Mouse (Mus musculus) forelimb bud, embryonic 11.5 days (tissue): Measurements from ENCODE around the gene Gramd1b.

Source experiments
- DNase-seq: peaks from one replicate; pipeline ENCODE4 v3.0.0-alpha.2; 2012; ENCODE audit warnings: low read depth, low spot score

Gramd1b gene

DNA sequence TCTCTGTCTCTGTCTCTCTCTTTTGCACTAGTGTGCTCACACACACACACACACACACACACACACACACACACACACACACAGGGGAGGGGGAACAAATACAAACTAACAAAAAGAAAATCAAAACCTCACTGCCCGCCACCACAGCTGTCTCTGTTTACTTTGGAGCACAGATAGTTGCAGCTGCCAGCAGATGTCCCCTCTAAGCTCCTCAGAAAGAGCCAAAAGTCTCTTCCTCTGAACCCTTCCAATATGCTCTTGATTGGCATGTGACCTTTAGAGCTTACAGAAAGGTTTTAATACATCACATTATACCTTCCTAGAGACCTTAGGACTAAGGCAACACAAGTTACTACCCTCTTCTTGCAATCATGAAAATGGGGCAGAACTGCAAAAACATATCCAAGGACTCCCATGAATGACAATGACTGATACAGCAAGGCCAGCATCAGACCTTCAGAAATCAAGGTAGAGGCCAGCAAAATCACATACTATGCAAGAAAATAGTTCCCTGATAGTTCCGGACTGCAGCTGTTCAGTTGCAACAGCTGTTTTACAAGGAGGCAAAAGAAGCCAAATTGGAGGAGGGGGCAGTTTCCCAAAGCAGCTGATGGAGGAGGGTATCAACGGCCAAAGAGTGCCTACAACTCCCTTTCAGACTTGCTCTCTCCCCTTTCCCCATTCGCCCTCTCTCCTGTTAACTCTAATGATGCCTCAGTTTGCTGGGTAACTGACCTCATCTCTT is 72.5 kb downstream of the Gramd1b start:
- no peak for DNase-seq

DNA sequence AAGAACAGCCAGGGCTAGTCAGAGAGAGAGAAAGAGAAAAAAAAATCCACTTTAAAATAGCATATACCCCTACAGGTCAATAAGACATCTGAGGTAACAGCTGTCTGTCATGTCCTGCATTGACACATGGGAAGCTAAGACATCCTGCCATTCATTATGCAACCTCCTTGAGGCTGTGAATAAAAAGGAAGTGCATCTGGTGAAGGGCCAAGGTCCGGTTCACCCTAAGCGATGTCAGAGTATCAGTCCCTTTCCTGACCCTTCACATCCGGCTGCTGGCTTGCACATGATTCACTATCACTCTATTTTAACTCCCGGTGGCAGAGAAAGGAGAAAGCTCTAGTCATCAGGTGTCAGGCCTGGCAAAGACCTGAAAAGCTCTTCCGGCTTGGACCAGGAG is 73.7 kb downstream of the Gramd1b start:
- no peak for DNase-seq

DNA sequence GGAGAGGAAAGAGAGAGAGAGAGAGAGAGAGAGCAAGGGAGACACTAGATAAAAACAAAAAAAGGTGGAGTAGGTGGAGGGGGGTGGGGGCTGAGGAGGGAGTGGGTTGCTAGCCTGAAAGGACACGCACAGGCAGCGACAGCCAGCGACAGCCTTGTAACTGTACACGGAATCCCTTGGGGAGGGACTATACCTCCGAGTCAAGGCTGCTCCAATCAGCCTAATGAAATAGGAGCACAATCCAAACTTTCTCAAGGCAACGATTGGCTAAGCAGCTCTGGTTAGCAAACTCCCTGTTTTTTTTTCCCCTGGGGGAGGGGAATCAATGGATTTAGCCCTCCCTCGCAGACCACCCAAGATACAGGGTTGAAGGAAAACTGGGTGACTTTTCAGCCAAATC is 75.0 kb downstream of the Gramd1b start:
- DNase-seq: peak; percentile 83

DNA sequence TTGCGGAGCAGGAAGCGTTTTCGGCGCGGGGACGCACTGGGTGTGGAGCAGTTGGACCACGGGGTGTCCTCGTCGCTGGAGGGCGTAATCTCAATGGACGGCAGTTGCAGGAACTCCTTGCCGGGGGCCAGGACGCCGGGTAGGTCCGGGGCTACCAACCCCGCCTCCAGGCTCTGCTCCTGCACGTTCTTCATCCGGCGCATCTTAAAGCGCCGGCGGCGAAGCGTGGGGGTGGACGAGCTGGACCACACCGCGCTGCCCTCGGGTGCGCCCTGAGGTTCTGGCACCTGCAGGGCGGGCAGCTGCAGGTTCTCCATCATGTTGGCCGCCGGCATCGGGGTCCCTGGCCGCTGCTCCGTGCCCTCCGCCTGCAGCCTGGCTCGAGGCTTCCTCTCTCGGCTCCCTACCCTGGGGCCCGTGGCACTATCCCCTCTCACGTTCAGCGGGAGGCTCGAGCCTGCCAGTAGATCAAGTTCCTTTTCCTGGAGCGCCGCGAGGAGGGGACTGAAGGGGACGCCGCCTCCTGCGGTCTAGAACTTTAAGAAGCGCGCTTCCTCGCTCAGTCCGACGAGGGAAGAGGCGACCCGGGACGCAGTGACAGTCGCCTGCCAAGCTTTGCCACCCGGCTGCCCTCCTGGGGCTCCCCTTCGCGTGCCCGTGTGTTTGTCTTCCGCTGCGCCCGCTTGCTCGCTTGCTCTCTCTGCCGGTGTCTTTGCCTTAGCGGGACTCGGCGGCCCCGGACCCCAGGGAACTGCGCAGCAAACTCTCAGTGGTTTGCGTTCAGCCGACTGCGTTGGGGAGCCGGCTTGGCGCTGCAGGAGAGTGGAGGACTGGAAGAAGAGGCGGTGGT is 75.6 kb downstream of the Gramd1b start:
- no peak for DNase-seq

DNA sequence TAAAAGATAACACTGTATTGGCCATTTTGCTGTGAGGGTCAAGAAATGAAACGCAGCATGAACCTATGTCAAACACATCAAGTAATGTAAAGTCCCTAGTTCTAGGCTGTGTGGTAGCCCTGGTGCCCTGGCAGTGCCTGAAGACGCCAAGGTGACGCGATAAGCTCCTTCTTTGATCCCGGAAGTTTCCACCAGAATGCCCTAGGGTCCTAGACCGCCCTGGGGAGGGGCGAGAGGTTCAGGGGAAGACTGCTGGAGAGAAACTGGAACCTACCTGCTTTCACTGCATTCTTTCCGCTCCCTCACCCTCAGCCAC is 76.2 kb downstream of the Gramd1b start:
- no peak for DNase-seq

DNA sequence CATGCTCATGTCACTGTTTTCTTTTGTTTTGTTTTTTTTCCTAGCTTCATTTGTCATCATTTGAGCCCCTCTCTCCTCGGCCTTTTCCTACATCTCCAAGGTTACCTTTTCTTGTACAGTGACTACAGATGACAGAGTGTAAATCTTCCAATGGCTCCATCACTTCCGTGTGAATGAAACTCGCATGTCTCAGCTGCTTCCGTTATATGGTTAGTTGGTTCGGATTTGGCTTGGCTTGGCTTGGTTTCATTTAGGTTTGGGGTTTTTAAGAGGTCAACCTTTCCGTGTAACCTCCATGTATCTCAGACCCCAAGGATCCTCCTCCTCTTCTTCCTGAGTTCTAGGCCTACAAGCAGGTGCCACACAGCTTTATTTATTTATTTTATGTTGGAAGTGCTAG is 77.3 kb downstream of the Gramd1b start:
- no peak for DNase-seq

DNA sequence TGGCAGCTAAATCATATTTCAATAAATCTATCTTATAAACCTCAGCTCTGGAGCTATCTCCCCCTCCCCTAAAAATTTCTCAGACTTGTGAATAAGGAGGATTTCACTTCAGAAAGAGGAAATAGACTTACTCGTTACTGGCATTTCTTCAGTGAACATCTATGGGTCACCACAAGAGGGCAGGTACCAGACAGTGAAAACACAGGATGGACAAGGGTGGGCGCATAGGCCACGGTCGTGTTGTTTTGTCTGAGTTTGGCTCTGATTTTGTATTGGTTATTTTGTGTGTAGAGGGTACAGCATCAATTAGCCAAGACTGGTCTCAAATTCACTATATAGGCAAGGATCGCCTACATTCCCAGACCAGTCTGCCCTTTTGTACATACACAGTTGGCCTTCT is 79.0 kb downstream of the Gramd1b start:
- DNase-seq: no peak

DNA sequence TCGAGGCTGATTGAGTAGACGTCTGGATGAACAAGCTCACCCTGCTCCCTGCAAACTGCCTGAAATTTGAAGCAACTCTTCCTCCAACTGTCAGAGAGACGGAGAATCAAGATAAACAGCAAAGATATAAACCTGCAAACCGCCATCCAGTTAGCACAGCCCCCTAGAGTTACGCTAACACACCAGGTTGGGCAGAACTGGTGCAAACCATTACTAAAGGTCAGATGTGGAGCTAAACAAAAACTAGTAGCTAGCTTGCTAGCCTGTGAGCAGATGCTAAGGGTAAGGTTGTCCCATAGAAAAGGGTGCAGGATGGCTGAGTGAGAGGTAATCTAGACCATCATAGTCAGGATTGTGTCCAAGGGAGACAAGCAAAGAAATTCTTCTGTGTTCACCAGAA is 80.4 kb downstream of the Gramd1b start:
- no peak for DNase-seq

DNA sequence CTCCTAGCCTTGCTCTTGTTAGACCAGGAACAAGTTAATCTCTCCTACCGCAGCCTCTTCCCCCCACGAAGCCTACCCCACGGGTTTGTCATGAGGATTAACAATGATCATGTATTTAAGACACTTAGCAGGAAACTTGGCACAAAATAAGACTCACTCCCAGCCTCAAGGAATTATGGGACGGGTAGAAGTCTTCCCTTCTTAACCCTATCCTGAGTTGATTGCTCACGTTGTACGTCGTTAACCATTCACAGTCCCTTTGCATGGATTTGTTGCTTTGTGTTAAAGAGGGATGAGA is 80.8 kb downstream of the Gramd1b start:
- no peak for DNase-seq

DNA sequence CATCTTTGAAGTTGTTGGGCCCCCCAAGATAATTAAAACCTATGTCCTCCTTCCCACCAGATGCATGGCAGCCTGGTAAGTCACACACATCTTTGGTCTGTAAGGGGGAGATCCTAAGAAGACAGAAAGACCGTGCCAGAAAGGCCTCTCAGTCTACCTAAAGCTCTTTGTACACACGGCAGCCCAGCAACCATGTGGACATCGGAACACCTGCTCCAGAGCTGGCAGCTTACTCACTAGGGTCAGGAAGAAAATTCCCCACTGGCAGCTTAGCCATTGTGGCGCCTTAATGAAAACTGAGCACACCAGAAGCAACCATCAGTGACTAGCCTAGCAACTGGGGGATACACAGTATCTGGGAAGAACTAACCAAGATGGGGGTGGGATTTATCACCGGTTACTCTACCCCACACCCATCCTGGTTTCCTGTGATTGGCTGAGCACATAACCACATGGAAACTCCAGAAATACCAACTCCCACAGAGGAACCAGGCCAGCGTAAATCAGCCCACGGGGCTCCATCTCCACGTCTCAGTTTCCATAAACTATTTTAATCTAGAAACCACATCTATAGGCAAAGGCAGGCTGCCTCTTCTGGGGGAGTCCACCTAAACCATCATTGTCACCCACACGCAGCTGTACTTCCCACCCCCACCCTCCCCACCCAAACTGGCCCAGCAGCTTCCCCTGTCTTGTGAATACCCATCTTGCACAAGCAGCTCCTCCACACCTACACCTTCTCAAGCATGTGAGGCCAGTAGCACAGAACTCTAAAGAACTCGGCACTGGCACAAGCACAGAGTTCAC is 81.4 kb downstream of the Gramd1b start:
- no peak for DNase-seq

DNA sequence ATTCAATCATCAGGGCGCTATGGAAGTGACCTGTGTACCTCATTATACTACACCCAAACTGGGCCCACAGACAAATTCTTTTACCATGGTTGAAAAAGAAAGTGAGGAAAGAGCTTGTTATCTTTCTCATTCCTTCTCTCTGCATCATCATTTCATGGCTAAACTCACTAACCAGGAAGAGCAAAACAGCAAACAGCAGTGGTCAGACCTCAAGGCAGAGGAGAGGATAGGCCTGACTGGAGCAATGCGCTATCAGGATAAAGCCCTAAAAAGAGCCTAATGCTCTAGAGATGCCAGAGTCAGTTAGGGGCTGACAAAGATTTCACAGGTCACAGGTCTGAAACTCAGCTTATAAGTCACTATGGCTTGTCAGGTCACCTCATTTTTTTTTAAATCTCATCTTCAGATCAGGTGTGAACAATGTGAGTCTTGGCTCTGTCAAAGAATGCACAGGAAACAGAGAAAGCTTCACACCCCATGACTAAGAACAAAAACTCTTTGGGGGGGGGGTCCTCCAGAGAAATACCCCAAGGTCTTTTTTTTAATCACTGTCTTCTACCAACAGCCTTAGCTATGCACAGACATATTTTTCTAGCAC is 82.4 kb downstream of the Gramd1b start:
- DNase-seq: no peak

DNA sequence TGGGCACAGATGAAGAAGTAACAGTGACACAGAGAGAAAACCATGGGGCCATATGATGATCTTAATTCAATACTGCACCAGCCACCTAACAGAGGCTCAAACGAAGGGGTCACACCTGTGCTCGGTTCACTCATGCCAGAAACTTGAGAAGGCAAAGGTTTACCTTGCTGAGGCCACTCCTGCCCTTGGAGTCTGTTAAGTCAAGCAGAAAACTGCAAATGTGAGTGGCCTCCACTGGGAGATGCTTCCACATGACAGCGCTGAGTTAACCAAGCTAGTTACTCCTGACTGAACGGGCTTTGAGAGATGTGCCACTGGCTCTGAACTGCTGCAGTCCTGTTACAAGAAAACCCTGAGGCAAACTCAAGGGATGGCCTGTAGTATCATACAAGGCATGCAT is 83.9 kb downstream of the Gramd1b start:
- DNase-seq: no peak

DNA sequence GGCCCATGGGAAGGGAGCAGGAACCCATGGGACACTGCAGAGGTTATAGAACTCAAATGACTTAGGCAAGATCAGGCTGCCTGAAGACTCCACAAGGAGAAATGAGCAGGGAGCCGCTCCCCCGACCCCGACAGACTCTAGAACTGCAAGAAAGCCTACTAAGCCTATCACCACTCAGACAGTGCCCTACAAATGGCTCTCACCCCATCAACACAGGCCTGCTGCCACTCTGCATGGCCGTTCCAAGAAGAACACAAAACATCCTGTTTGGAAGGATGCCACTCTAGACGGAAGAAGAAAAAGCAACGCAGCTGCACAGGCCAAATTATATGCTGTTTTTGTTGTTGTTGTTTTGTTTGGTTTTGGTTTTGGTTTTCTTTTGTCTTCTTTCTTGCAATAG is 86.2 kb downstream of the Gramd1b start:
- no peak for DNase-seq

DNA sequence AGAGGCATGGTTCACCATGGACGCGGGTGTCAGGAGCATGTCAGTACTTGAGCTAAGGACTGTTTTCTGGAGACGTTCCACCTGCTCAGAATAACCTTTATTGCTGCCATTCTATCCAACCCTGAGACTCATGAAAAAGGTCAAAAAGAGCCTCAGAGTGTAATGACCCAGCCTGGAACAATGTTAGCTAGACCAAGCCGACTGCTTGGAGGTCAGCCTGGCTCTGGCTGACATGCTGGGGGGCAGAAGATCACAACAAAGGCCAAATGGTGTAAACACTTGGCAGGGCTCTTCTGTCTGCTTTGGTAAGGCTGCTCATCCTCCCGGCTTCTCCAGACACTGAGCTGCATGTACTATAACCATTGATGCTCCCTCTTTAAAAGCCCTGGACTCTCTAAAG is 88.4 kb downstream of the Gramd1b start:
- DNase-seq: no peak

DNA sequence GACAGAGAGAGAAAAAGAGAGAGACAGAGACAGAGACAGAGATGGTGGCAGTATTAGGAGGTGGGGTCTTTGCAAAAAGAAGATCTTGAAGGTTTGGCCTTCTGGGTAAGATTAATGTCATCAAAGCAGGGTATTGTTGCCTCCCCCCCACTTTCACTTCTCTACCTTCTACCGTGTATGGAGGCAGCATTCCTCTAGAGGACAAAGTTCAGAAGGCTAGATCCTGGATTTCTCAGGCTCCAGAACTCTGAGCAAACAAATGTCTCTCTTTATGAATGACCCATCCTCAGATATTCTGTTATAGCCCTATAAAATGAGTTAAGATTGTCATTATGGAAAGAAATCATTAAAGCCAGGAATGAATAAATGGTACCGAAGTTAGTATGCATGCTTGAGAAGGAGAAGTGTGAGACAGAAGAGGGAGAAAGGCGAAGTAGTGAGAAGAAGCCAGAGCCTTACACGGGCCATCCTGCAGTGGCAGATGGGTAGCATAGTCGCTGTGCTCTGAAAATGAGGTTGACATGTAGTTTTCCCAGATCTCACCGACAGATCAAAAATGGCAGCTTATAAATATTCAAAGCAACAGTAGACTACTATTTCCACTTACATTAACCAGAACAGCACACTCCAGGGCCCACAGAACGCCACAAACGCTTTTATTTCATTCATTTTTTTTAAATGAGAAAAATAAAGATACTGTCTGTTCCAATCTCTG is 91.1 kb downstream of the Gramd1b start:
- no peak for DNase-seq

DNA sequence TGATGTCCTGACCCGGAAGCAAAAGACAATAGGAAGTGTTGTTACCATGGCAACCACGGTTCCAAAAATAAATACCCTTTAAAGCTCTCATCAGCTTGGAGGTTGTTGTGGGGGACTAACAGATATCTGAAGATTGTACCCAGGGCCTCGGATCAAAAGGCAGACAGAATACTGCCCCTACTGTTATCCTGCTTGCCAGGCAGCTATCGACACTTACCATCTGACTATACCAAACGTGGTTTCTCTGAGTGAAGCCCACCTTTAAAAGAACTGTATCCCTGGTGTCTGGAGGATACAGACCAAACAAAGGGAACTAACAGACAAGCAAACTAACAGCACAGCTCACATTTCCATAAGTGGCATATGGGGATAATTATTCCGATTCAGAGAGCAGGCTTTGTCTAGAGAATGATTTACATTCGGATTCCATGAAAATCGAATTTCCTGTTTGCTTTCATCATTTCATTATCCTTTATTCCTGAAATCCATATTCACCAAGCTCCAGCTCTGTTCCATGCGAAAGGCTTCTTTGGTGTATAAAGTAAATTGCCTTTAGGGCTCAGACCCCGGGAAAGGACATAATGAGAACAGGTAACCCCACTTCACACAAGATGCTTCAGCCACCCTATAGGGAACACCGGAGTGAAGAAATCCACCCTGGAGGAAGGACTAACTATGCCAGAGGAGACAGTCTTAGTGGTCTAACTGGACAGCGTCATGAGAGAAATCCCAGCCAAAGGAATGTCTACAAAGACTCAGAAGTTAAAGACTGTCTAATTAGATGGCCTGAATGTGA is 92.3 kb downstream of the Gramd1b start:
- no peak for DNase-seq

DNA sequence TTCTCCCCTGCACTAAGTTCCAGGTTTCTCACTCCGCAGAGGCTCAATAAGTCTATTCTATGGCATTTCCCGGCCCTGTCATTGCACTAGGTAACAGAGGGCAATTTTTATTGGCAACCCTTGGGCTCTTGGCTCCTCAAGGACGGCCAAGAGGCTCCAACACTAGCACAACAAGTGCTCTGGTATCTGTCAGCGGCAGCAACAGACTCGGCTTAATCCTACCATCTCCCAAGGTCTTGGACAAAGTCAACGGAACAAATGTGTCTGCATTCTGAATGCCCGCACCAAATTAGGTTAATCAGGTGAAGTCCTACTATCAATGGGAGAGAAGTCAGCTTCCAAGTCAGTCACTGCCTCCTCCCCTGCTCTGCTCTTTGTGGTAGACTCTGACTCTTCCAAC is 93.3 kb downstream of the Gramd1b start:
- no peak for DNase-seq

DNA sequence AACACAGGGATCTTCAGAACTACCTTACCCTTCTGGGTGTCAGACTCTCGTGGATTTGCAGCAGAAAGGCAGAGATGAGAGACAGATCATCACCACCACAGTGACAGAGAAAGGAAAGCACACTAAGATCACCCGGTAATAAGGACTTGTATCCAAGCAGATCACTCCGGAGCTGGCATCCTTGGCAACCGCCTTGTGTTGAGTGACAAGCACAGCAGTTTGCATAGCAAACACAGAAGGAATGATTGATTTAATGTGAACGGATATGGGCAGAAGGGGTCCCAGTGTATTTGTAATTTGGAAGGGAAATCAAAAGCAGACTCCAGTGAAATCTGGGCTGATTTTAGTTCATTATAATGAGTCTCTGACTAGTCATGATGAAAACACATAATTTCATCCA is 97.9 kb downstream of the Gramd1b start:
- no peak for DNase-seq

DNA sequence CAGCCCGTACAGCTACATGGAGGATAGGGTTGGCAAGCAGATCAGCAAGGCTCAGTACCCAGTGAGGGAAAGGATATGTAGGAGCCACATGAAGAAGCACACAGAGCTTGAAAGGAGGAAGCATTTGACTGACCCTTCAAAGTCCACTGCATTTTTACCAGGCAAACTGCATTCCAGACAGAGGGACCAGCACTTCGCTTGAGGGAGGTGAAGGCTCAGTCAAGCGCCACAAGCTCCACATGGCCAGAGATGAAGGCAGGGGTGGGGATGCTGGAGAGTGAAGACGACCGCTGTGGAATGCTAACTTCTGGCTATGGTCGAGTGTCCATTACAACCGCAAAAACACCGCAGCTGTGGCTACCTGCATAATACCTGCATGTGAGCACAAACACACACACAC is 100.2 kb downstream of the Gramd1b start:
- no peak for DNase-seq

DNA sequence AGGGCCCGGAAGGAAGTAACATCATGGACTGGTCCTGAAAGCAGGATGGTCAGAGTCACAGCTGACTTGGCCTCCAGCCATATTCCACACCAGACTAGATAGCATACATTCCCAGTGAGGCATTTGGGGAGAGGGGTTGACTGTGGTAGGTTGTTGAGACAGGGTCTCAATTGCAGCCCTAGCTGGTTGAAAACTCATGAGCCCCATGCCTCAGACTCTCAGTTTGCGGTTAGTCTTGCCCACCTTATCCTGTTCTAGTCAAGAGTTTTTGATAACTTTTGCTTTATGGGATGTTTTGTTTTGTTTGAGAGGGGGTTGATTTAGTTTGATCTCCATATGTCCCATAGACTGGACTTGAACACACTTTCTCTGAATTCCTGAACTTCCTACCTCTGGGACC is 103.5 kb downstream of the Gramd1b start:
- no peak for DNase-seq
